Mouse (Mus musculus): ENCODE measurements at regions not wholly inside any gene's neighbourhood (a gene's known extent, or its start where the extent isn't known, plus 50 kb on each side); places are given as distances from the start of the nearest gene placed in this dataset.

GRCm38 (mm10) chr2:166391176-166391575 is 235.7 kb upstream of the Sulf2 start:
- no peak for ATAC-seq (ENCODE audit: low FRiP score, low read depth)
- no peak overlapping the region for H3K27ac ChIP-seq
- no peaks in the 10 kb centered on the region for H3K27me3 ChIP-seq
- H3K4me2 ChIP-seq (replicated peaks), result no peak overlapping the region
- H3K9ac ChIP-seq, result no peak overlapping the region
- 52% methylated on average over 5 of the region's 5 CpGs for WGBS
- peaks cover 26% of the 10 kb centered on the region for H3K4me1 ChIP-seq
- H3K4me3 ChIP-seq, result no peak overlapping the region
- no peaks in the 10 kb centered on the region for H3K9me3 ChIP-seq
- H3K36me3 ChIP-seq, result no peaks in the 10 kb centered on the region

- 37% methylated on average over 6 of the region's 6 CpGs for WGBS
- H3K4me3 ChIP-seq, result no peak overlapping the region
- no peak for ATAC-seq (ENCODE audit: low FRiP score, low read depth)
- H3K36me3 ChIP-seq, result no peaks in the 10 kb centered on the region
- no peak overlapping the region for H3K9ac ChIP-seq
- H3K27ac ChIP-seq, result no peak overlapping the region
- H3K9me3 ChIP-seq, result no peaks in the 10 kb centered on the region
- H3K27me3 ChIP-seq, result no peaks in the 10 kb centered on the region
- H3K4me2 ChIP-seq (replicated peaks), result no peak overlapping the region
- H3K4me1 ChIP-seq, result peaks cover 30% of the 10 kb centered on the region
Measured at GRCm38 (mm10) chr2:166388050-166388449, 232.6 kb upstream of the Sulf2 start.

- Histone ChIP-seq H3K36me3 (no peaks in the 10 kb centered on the region), H3K4me3 (no peak overlapping the region), H3K9ac (no peak overlapping the region), H3K4me1 (peaks cover 40% of the 10 kb centered on the region), H3K27ac (no peak overlapping the region), H3K9me3 (no peaks in the 10 kb centered on the region), H3K27me3 (no peaks in the 10 kb centered on the region), H3K4me2 (replicated peaks) (no peak overlapping the region)
- WGBS, result 73% methylated on average over 5 of the region's 5 CpGs
- no peak for ATAC-seq (ENCODE audit: low FRiP score, low read depth)
Measured at GRCm38 (mm10) chr2:166386817-166387216, 231.4 kb upstream of the Sulf2 start.

- no peak overlapping the region for H3K4me3 ChIP-seq
- peak overlapping the region; percentile 13; the same call in 1 of the 2 replicates for H3K9ac ChIP-seq
- WGBS, result 32% methylated on average over 6 of the region's 6 CpGs
- H3K9me3 ChIP-seq, result no peaks in the 10 kb centered on the region
- H3K4me1 ChIP-seq, result peaks cover 37% of the 10 kb centered on the region
- no peaks in the 10 kb centered on the region for H3K27me3 ChIP-seq
- no peak for ATAC-seq (ENCODE audit: low FRiP score, low read depth)
- no peak overlapping the region for H3K4me2 ChIP-seq (replicated peaks)
- H3K27ac ChIP-seq, result 0 out of 2 replicates have a peak overlapping the region, but pooled peaks have one; percentile 48
- no peaks in the 10 kb centered on the region for H3K36me3 ChIP-seq
Measured at GRCm38 (mm10) chr2:166384583-166384982, 229.1 kb upstream of the Sulf2 start.

GRCm38 (mm10) chr2:166383356-166383755 is 227.9 kb upstream of the Sulf2 start:
- Histone ChIP-seq H3K36me3 (no peaks in the 10 kb centered on the region), H3K4me3 (no peak overlapping the region), H3K9ac (no peak overlapping the region), H3K27me3 (no peaks in the 10 kb centered on the region), H3K4me2 (replicated peaks) (no peak overlapping the region), H3K4me1 (peaks cover 47% of the 10 kb centered on the region), H3K9me3 (no peaks in the 10 kb centered on the region), H3K27ac (no peak overlapping the region)
- WGBS, result 90% methylated on average over 5 of the region's 5 CpGs
- no peak for ATAC-seq (ENCODE audit: low FRiP score, low read depth)

GRCm38 (mm10) chr2:166382180-166382579 is 226.7 kb upstream of the Sulf2 start:
- Histone ChIP-seq H3K27me3 (no peaks in the 10 kb centered on the region), H3K9ac (no peak overlapping the region), H3K27ac (no peak overlapping the region), H3K36me3 (no peaks in the 10 kb centered on the region), H3K4me3 (no peak overlapping the region), H3K4me1 (peaks cover 53% of the 10 kb centered on the region), H3K4me2 (replicated peaks) (no peak overlapping the region), H3K9me3 (no peaks in the 10 kb centered on the region)
- 32% methylated on average over 7 of the region's 7 CpGs for WGBS
- no peak for ATAC-seq (ENCODE audit: low FRiP score, low read depth)

- no peak for ATAC-seq (ENCODE audit: low FRiP score, low read depth)
- Histone ChIP-seq H3K4me3 (no peak overlapping the region), H3K27me3 (no peaks in the 10 kb centered on the region), H3K9ac (no peak overlapping the region), H3K4me2 (replicated peaks) (no peak overlapping the region), H3K9me3 (no peaks in the 10 kb centered on the region), H3K36me3 (no peaks in the 10 kb centered on the region), H3K4me1 (peaks cover 63% of the 10 kb centered on the region), H3K27ac (no peak overlapping the region)
- WGBS, result 80% methylated on average over 9 of the region's 9 CpGs
Measured at GRCm38 (mm10) chr2:166380854-166381253, 225.4 kb upstream of the Sulf2 start.

- peak; percentile 34; the same call in 1 of the 2 replicates for ATAC-seq (ENCODE audit: low FRiP score, low read depth)
- H3K9ac ChIP-seq, result no peak overlapping the region
- 16% methylated on average over 3 of the region's 3 CpGs for WGBS
- H3K9me3 ChIP-seq, result no peaks in the 10 kb centered on the region
- H3K27ac ChIP-seq, result no peak overlapping the region; the same call in 1 of the 2 replicates
- H3K4me3 ChIP-seq, result no peak overlapping the region
- H3K27me3 ChIP-seq, result no peaks in the 10 kb centered on the region
- H3K36me3 ChIP-seq, result no peaks in the 10 kb centered on the region
- H3K4me2 ChIP-seq (replicated peaks), result no peak overlapping the region
- H3K4me1 ChIP-seq, result peaks cover 47% of the 10 kb centered on the region
Measured at GRCm38 (mm10) chr2:166378325-166378724, 222.9 kb upstream of the Sulf2 start.

GRCm38 (mm10) chr2:166377329-166377728 is 221.9 kb upstream of the Sulf2 start:
- WGBS, result 8% methylated on average over 3 of the region's 3 CpGs
- Histone ChIP-seq H3K4me1 (peaks cover 41% of the 10 kb centered on the region), H3K36me3 (no peaks in the 10 kb centered on the region), H3K9me3 (no peaks in the 10 kb centered on the region), H3K27ac (peak overlapping the region; percentile 65), H3K4me2 (replicated peaks) (peak overlapping the region; percentile 2; the same call in 1 of the 2 replicates), H3K9ac (peak overlapping the region; percentile 26; the same call in 1 of the 2 replicates), H3K27me3 (no peaks in the 10 kb centered on the region), H3K4me3 (no peak overlapping the region)
- ATAC-seq (ENCODE audit: low FRiP score, low read depth), result peak; percentile 52

- peaks cover 35% of the 10 kb centered on the region for H3K4me1 ChIP-seq
- WGBS, result 86% methylated on average over 12 of the region's 12 CpGs
- H3K27me3 ChIP-seq, result no peaks in the 10 kb centered on the region
- H3K27ac ChIP-seq, result no peak overlapping the region
- no peak overlapping the region for H3K9ac ChIP-seq
- no peak for ATAC-seq (ENCODE audit: low FRiP score, low read depth)
- H3K4me3 ChIP-seq, result no peak overlapping the region
- H3K36me3 ChIP-seq, result no peaks in the 10 kb centered on the region
- no peak overlapping the region for H3K4me2 ChIP-seq (replicated peaks)
- no peaks in the 10 kb centered on the region for H3K9me3 ChIP-seq
Measured at GRCm38 (mm10) chr2:166375639-166376038, 220.2 kb upstream of the Sulf2 start.

GRCm38 (mm10) chr2:166370776-166371175 is 215.3 kb upstream of the Sulf2 start:
- H3K4me2 ChIP-seq (replicated peaks), result no peak overlapping the region
- peaks cover 11% of the 10 kb centered on the region for H3K9me3 ChIP-seq
- no peak for ATAC-seq (ENCODE audit: low FRiP score, low read depth)
- H3K4me3 ChIP-seq, result no peak overlapping the region
- peaks cover 12% of the 10 kb centered on the region for H3K4me1 ChIP-seq
- H3K9ac ChIP-seq, result no peak overlapping the region
- H3K36me3 ChIP-seq, result no peaks in the 10 kb centered on the region
- 73% methylated on average over 6 of the region's 6 CpGs for WGBS
- H3K27me3 ChIP-seq, result no peaks in the 10 kb centered on the region
- H3K27ac ChIP-seq, result no peak overlapping the region

- Histone ChIP-seq H3K4me2 (replicated peaks) (no peak overlapping the region), H3K36me3 (no peaks in the 10 kb centered on the region), H3K27ac (no peak overlapping the region), H3K9me3 (no peaks in the 10 kb centered on the region), H3K9ac (no peak overlapping the region), H3K4me1 (peaks cover 30% of the 10 kb centered on the region), H3K27me3 (no peaks in the 10 kb centered on the region), H3K4me3 (no peak overlapping the region)
- ATAC-seq (ENCODE audit: low FRiP score, low read depth), result no peak
- 84% methylated on average over 6 of the region's 6 CpGs for WGBS
Measured at GRCm38 (mm10) chr2:166361645-166362044, 206.2 kb upstream of the Sulf2 start.

- H3K36me3 ChIP-seq, result no peaks in the 10 kb centered on the region
- H3K9me3 ChIP-seq, result no peaks in the 10 kb centered on the region
- no peak overlapping the region for H3K9ac ChIP-seq
- peaks cover 33% of the 10 kb centered on the region for H3K4me1 ChIP-seq
- H3K27ac ChIP-seq, result no peak overlapping the region
- H3K4me2 ChIP-seq (replicated peaks), result no peak overlapping the region
- ATAC-seq (ENCODE audit: low FRiP score, low read depth), result no peak
- H3K4me3 ChIP-seq, result no peak overlapping the region
- no peaks in the 10 kb centered on the region for H3K27me3 ChIP-seq
- 61% methylated on average over 3 of the region's 3 CpGs for WGBS
Measured at GRCm38 (mm10) chr2:166360786-166361185, 205.3 kb upstream of the Sulf2 start.
